Mouse (Mus musculus): ENCODE data around the gene Zbtb42. TPM values are rescaled to one million over a fixed set of nuclear protein-coding genes. Genes with fewer than 3 reads are reported as not detected.

Zbtb42 gene
- total RNA-seq, 2 experiments from 2014 or later = 1.3 to 2.1 TPM

DNA sequence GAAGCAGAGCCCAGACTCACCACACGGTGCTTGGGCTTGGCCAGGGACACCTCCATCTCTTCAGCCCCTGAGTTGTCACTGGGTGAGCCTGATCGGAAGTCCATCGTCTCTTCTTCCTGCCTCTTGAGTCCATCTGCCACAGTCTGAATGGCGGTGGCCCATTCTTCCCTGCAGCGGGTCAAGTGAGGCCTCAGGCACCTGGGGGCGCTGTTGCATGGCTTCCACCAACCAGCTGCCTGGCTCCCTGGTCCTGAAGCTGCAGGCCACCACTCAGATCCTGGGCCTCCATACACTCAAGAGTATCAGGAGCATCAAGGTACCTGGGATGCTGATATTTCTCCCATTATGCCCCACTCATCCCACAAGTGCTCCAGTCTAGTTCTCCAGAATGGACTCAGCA lies 19.5 kb upstream of the Zbtb42 start:
- intact Hi-C loops (cut with DNase I; ENCODE audit: low total_unique reads) = no loop called here
- peak; percentile 83 for DNase-seq

DNA sequence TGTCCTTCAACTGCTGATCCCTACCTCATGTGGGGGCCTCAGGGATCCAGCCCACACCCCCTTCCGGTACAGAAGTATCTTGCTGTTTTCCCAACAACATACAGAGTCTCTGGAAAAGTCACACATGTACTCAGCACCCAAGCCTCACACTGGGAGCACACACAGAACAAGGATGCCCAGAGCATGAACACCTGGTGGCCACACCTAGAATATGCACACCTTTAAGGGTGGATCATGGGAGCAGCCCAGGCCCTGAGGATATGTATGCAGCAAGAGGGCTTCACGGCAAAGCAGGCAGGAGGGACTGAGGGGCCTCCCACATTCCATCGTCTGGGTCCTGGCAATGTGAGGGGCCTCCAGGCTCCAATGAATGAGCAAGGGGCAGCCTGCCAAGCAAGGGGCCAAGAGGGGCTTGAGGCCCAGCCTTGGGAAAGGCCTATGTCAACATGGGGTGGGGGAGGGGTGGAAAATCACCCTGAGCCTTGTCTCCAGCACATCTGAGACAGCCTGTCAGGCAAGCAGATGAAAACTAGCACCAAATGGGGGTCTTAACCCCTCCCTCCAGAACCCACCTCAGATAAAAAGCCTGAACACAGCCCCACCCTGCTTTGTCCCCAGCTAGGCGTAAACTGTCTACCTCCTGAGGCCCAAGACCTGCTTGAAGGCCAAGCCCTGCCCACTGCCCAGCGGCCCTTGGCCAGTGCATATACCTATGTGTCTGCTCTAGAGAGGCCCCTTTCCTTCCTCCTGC lies 17.9 kb upstream of the Zbtb42 start:
- DNase-seq = no peak
- intact Hi-C loops (cut with DNase I; ENCODE audit: low total_unique reads) = no loop called here

DNA sequence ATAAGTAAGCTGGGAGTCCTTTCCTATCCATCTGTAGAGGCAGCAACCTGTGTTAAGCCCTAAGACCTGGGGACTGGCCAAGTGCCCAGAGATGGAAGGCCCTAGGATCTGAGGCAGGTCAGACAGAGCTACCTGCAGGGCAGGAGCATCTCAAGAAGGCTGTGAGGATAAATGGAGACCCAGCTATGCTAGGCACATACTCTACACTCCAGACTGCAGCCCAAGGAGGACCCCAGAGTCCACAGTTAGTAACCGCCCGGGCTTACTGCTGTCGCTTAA lies 17.4 kb upstream of the Zbtb42 start:
- intact Hi-C loops (cut with DNase I; ENCODE audit: low total_unique reads) = no loop called here
- DNase-seq = no peak

DNA sequence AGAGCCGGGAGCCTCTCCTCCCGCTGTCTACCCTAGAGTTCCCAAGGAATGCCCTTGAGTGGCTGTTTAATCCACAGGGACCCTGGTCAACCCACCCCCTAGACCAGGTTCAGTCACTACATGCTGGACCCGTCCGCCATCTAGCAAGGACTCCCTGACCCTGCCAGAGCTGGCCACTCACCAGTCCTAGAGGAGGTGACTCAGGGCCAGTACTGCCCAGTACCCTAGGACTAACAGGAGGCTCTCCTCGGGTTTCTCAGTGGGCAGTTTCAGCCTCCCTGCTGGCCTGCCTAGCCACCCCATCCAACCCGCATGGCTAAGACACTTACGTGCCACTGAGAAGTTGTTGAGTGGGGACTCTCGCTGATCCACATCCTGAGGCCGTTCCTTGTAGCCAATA lies 16.8 kb upstream of the Zbtb42 start:
- no peak for DNase-seq
- intact Hi-C loops (cut with DNase I; ENCODE audit: low total_unique reads) = no loop called here

DNA sequence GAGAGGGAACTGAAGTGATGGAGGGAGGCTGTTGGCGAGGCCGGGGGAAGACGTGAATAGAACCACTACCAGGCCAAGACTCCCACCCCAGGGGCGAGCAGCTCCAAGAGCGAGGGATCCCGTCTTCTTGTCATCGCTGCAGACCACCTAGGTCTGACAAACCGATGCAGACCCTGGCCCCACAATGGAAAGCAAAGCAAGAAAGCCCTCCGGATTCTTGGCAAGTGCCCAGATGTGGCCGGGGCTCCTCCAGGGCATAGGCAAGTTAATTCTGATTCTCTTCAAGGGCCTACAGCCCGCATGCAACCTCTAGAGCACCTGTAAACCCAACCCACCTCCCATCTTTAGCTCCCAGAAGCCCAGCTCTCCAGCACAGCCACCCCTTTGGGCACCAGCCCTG lies 15.3 kb upstream of the Zbtb42 start:
- intact Hi-C loops (cut with DNase I; ENCODE audit: low total_unique reads) = no loop called here
- DNase-seq = no peak

DNA sequence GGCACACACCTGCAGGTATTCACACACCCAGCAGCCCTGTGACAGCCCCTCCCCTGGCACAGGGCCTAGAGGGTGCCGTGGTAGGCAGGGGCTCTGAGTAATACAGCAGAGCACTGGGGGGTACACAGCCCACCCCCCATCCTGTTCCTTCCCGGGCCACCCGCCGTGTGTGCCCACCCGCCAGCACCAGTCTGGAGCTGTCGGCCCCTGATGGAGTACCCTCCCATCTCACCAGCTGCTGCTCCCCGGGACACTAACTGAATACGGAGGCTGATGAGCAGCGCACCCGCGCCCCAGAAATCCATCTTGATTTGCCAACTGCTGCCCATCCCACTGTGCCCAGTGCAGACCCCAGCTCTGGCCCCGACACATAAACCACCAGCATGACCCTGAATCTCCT lies 14.9 kb upstream of the Zbtb42 start:
- intact Hi-C loops (cut with DNase I; ENCODE audit: low total_unique reads) = no loop called here
- DNase-seq = no peak

DNA sequence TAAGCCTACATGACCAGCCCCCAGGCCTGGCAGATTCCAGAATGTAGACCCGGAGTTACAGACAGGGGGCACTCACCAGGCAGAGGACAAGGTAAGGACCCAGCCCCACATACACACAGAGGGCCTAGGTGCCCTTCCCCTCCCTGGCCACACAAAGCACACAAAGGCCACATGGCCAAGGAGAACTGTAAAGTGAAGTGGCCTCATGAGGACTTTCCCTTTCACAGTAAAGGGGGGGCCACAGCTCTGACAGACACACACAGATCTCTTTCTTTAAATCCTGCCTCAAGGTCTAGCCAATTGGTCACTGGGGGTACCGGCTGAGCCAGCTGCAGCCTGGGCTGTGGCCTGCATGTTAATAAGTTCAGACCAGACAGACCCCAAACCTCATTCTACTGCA lies 14.5 kb upstream of the Zbtb42 start:
- no peak for DNase-seq
- intact Hi-C loops (cut with DNase I; ENCODE audit: low total_unique reads) = no loop called here

DNA sequence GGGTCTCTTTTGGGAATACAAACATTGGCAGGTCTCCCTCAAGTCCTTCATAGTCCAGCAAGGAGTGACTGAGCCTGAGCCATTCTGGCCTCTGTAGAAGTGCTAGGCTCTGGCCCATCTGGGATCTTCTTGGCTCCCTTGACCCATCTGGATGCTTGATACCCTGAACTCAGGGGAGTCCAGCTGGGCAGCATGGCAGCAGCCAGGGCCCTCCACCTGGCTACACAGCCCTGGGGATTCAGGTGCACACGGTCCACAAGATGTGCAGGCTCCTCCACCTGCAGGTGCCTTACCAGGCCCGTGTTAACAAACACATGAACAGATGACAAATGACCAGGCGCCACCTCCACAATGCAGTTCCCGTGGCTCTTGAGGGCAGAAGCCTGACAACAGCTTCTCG lies 14.0 kb upstream of the Zbtb42 start:
- intact Hi-C loops (cut with DNase I; ENCODE audit: low total_unique reads) = no loop called here
- DNase-seq = no peak

DNA sequence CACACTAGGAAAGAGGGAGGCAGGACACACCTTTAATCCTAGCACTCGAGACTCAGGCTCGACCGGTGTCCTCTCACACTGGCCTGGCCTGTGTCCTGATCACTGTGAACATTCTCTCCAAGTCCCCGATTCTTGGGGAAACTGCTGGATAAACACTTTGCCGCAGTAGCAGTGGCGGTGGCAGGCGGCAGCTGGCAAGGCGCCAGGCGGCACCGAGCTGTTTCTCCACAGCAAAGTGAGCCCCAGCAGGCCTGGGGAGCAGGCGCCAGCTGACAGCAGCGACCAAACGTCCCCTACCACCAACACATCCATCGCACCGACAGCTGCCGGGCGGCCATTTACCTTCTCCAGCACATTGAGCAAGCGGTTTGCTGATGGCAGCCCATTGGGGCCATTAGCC lies 13.2 kb upstream of the Zbtb42 start:
- intact Hi-C loops (cut with DNase I; ENCODE audit: low total_unique reads) = no loop called here

DNA sequence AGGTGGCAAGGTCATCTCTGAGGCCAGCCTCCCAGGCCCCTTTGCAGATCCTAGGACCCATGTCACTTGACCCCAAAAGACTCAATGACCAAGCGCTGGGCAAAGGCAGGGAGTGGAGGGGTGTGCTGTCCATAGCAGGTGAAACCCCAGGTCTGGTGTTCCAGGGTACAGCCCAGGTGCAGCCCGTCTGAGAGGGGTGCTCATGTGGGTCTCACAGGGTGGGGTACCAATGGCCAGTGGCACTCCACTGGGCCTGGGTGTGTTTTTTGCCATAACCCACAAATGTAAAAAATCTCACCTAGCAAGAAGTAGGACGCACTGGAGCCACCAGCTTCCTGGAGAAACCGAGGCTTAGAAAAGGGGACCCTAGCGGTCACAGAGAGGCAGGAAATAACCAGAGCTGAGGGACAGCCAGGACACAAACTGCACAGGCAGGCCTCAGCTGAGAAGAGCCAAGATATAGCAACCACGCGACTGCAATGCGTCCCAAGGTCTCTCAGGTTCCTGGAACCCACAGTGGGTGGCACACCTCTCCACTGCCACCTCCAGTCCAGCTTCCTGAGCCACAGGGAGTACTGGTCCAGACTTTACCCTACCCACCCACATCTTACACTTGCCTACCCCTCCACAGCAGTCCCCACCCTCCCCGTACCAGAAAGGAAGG lies 12.6 kb upstream of the Zbtb42 start:
- DNase-seq = no peak
- intact Hi-C loops (cut with DNase I; ENCODE audit: low total_unique reads) = no loop called here

More for the DNA sequence above, 13.2 kb upstream of the Zbtb42 start:
- peak; percentile 70 for DNase-seq

DNA sequence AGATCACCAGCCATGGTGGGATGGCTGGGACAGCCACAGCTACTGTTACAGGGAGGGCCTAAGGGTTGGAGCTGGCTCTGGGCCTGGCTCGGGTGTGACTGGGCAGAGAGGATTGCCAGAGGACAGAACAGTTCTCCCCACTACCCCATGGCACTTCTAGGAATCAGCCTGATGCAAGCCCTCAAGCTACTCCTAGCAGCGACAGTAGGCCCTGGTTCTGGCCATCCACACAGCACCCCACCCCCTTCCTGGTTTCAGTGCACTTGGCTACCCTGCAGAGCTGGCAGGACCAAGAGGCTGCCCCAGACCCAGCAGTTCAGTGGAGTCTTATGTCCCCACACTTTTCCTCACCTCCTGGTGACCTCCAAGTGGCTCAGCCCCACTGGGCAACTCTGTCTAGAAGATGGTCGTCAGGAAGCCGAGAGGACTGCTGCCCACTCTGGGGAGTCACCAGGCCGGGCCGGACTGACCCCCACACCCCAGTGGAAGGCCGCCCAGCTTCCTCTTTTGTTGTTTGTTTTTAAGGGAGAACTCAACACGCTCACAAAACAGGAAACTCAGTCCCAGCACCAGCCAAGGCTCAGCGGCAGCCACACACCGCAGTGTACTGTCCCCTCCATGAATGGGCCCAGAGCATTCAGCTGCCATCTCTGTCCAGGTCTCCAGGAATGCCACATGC lies 10.9 kb upstream of the Zbtb42 start:
- intact Hi-C loops (cut with DNase I; ENCODE audit: low total_unique reads) = no loop called here
- no peak for DNase-seq

DNA sequence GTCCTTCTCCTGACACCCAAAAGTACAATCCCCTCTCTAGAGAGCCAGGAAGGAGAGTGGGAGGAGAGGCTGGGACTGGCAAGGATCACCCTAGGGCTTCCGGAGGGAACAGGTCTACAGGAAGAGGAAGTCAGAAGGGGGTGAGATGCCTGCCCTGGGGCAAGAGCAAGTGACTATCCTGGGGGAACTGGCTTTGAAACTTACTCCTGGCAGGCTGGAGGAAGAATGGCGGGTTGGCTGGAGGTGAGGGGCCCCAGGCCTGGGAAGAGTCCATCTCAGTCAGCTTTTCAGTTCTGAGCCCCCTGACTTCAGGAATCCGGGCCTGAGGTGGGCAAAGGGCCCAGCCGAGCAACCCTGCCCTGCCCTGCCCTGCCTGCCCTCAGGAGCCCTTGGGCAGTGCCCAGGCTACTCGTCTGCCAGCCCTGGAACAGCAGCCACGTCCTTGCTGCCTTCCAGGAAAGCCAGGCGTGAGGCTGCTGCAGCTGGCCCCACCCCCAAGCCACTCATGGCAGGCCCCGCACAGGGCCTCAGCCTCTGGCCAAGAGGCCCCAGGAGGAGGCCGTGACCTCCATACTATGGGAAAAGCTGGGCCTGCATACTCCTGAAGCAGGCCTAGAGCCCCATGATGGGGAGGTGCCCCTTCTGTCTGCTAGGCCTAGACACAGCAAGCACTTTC lies 7.8 kb upstream of the Zbtb42 start:
- DNase-seq = peak; percentile 80
- intact Hi-C loops (cut with DNase I; ENCODE audit: low total_unique reads) = no loop called here

DNA sequence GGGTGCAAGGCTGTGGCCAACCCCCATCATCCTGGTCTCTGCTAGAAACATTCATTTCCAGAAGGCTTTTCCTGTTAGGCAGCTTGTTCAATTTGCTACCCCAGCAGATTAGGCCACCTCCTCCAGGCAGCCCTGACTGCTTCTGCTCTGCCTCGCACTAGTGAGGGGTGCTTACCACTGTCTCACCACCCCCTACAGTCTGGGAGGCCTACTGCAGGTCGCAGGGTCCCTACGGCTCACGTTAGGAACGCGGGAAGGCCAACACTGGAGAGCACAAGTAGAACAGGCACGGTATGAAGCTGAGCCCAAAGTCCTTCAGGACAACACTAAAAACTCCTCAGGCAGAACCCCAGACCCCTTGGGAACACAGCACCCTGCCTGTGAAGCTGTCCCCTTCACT lies 6.7 kb upstream of the Zbtb42 start:
- DNase-seq = no peak
- intact Hi-C loops (cut with DNase I; ENCODE audit: low total_unique reads) = no loop called here

DNA sequence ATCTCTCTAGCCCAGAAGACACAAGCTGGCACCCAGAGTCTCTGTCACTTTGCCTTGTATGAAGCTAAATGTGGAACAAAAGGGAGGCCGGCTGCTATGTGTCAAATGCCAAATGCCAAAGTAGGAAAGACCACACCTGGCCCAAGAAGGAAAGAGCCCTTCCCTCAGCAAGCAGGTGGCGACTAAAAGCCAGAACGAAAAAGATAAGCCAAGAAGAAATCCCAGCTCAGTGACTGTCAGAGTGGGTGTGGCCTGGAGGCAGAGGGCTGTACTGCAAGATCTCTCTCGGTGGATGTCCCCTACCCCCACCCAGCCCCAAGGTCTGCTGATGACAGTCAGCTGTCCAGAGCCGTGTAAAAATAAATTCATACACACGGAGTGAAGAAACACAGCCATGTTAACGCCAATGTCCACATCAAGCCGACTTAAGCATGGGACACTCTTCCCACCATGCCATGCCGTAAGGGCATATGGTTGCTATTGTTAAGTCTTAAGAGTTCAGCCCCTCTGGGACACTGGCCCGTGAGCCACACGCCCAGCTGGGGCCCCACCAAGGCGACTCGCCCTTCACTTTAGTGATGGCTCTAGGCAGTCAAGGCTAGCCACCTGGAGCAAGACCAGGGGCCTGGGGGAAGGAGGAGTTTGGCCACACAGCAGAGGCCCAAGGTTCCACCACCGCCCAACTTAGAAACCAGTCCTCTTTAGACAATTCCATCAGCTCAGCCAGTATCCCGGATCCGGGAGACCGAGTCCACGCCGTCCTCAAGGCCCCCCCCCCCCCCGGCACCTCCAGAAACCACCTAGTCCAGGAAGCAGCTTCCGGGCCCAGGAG lies 5.7 kb upstream of the Zbtb42 start:
- peak; percentile 69 for DNase-seq
- intact Hi-C loops (cut with DNase I; ENCODE audit: low total_unique reads) = no loop called here

DNA sequence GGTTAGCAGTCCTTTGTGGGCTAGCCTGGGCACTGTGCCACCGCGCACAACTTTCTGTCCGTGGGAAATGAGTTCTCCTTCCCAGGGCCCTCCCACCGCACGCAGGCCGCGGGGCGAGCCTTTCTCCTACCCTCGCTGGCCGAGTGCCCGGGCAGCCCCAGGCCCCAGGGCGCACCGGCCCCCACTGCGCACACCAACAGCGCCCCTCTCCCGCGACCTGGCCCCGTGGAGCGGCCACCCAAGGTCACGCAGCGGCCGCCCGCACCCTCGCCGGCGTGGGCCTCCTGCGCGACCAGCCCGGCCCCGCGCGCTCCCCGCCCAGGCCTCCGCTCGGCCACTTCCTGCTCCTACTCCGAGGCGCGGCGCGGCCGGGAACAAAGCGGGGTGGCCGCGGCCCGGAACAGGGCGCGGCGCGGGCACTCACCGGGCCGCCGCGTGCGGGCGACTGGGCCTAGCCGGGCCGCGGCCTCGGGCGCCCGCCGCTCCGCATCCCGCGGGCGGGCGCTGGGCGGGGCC lies 5.0 kb upstream of the Zbtb42 start:
- intact Hi-C loops (cut with DNase I; ENCODE audit: low total_unique reads) = no loop called here
- peak; percentile 63 for DNase-seq

DNA sequence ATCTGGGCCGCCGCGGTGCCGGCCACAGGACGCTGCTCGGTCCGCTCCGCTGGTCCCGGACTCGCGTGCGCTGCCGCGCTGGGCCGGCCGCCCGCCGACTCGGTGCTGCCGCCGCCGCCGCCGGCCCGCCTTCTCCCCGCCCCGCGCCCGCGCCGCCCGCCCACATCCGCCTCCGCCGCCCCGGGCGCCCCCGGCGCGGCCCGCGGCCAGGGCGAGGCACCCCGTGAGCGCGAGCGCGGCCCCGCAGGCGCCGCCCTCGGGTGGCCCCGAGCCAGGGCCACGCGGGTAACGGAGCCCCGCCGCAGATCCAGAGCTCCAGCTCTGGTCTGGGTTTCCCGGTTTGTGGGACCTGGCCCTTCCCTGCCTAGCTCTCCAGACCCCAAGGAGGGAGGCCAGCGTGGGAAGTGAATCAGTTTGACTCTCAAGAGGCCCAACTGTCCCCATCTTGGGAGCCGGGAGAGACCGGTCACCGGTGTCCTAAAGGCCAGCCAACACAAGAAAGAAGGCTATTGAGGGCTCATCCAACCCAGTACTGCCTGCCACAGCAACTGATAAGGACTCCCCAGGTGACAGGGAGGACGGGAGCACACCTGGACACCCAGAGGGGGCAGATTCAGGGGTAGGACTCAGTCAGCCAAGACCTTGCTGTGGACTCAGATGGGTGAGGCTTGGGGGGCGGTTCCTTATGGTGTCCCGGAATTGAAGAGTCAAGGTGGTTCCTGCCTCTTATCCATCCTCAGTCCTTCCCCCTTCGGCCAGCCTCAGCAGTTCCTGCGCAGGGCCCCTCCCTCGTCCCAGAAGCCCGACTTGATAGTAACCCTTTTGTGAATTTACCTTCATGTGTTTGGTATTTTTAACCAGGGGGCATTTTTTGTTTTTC lies 4.3 kb upstream of the Zbtb42 start, which contains the start of gene Akt1:
TSS of gene Akt1 (minus strand) at position 753 of the 880 bp plus-strand sequence.
- DNase-seq = peak; percentile 53
- intact Hi-C loops (cut with DNase I; ENCODE audit: low total_unique reads) = no loop called here

DNA sequence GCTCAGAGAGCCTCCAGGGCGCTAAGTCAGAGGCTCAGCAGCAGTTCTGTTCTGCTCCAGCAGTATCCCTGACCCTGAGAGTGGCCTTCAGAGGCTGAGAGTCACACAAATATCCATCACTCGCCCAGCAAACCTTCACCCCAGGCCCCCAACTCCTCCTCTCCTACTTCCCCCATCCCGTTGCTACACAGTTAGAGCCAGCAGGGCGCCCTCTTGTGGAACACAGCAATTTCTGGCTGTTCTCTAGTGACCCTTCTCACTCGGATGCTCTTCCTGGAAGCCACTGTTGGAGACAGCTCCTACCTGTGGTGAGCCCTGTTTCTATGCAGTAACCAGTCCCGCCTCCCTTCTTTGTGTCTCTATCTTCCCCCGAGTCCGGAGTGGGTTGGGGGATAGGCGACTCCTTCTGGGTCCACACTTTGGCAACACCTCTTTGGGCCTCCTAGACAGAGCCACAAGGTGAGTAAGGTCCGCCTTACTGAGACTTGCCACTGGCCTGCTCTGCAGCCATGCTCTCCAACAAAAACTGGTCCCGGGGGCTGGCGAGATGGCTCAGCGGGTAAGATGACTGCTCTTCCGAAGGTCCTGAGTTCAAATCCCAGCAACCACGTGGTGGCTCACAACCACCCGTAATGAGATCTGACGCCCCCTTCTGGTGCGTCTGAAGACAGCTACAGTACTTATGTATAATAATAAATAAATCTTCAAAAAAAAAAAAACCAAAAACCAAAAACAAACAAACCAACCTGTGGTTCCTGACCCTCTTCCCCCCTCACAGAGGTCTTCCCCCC lies 3.2 kb upstream of the Zbtb42 start:
- intact Hi-C loops (cut with DNase I; ENCODE audit: low total_unique reads) = no loop called here
- DNase-seq = peak; percentile 84

DNA sequence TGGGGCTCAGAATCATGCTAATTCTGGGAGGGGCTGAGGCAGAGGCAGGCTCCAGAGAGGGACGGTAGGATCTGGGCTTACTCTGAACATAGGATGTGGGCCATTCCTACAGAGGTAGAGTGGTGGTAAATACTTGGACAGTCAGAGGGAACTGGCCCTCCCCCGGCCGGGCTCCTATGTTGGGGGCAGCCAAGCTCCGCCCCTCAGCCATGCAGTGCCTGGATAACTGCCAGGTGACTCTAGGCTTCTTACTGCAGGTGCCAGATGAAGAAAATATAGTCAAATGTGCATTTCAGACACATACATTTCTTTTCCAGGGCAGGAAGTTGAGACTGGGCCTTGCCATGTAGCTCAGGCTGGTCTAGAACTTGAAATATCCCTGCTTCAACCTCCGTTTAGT lies 1.6 kb upstream of the Zbtb42 start:
- intact Hi-C loops (cut with DNase I; ENCODE audit: low total_unique reads) = no loop called here
- DNase-seq = no peak
